Mouse (Mus musculus): ENCODE results near the gene Tns4.

Gene Tns4

GRCm38 (mm10) chr11:99043632-99044031 lies 45.5 kb downstream of the Tns4 start:
- DNase-seq, result peak; percentile 94

- DNase-seq, result peak; percentile 98
These were observed 46.2 kb downstream of the Tns4 start for GRCm38 (mm10) chr11:99042834-99043431.

- DNase-seq, result peak; percentile 93
These were observed 47.0 kb downstream of the Tns4 start for GRCm38 (mm10) chr11:99041841-99042780.

GRCm38 (mm10) chr11:99041051-99041729 lies 47.9 kb downstream of the Tns4 start, which contains the start of gene Igfbp4:
Gene Igfbp4, plus strand, starts transcription at chr11:99041244.
- DNase-seq, result peak; percentile 99

- peak; percentile 94 for DNase-seq
These were observed 48.6 kb downstream of the Tns4 start for GRCm38 (mm10) chr11:99040346-99040974.

- DNase-seq, result peak; percentile 98
These were observed 49.3 kb downstream of the Tns4 start for GRCm38 (mm10) chr11:99039782-99040181.

GRCm38 (mm10) chr11:99036254-99036653 lies 52.9 kb downstream of the Tns4 start:
- DNase-seq, result no peak

GRCm38 (mm10) chr11:99035350-99035749 lies 53.8 kb downstream of the Tns4 start:
- no peak for DNase-seq

- no peak for DNase-seq
These were observed 62.1 kb downstream of the Tns4 start for GRCm38 (mm10) chr11:99026899-99027440.

GRCm38 (mm10) chr11:99025878-99026277 lies 63.2 kb downstream of the Tns4 start:
- DNase-seq, result no peak

GRCm38 (mm10) chr11:99024468-99025134 lies 64.5 kb downstream of the Tns4 start:
- no peak for DNase-seq

- peak; percentile 100 for DNase-seq
These were observed 65.3 kb downstream of the Tns4 start, which contains the start of gene Top2a for GRCm38 (mm10) chr11:99023500-99024467. Gene Top2a, minus strand, starts transcription at chr11:99024189.

- peak; percentile 44 for DNase-seq
These were observed 66.0 kb downstream of the Tns4 start for GRCm38 (mm10) chr11:99023094-99023493.

GRCm38 (mm10) chr11:99022384-99022933 lies 66.6 kb downstream of the Tns4 start:
- no peak for DNase-seq

- DNase-seq, result peak; percentile 67
These were observed 69.3 kb downstream of the Tns4 start for GRCm38 (mm10) chr11:99019844-99020243.

Data from heart, adult 11 months (tissue).